8 mouse cellular contexts compared by ENCODE assay signal in genomic region chr11:97021121-97021765, GRCm38 (mm10). TPM values are rescaled to one million over a fixed set of nuclear protein-coding genes. Genes with fewer than 3 reads are reported as not detected.
A peak's percentile ranks its signal among the peaks of the same experiment; 100 is the strongest.
DNase-seq lines count a peak whose midpoint lies in the region; ATAC-seq and TF ChIP-seq lines count a peak whose summit lies in the region.

No protein-coding gene starts in this region.

- peaks cover 29% of the 10 kb centered on the region for H3K4me1 ChIP-seq in heart, embryonic 11.5 days (ENCODE audit: control insufficient read depth, insufficient read depth, low read length)
- H3K4me1 ChIP-seq in CH12.LX (ENCODE audit: control insufficient read depth in 1 of 2, insufficient read depth in 2 of 2), result peaks cover 10 to 57% of the 10 kb centered on the region in 2 experiments
- peaks cover 30% of the 10 kb centered on the region for H3K4me1 ChIP-seq in forebrain, embryonic 15.5 days
- H3K4me1 ChIP-seq in liver, postnatal 0 days (ENCODE audit: insufficient read depth), result peaks cover 20% of the 10 kb centered on the region

- H3K36me3 ChIP-seq in heart, embryonic 11.5 days (ENCODE audit: control insufficient read depth, insufficient read depth, low read length), result no peaks in the 10 kb centered on the region
- peaks cover 10 to 31% of the 10 kb centered on the region in 2 experiments for H3K36me3 ChIP-seq in CH12.LX (replicated peaks in 1 of 2; ENCODE audit: control insufficient read depth in 1 of 2, insufficient read depth in 1 of 2, low read length in 1 of 2)
- no peaks in the 10 kb centered on the region for H3K36me3 ChIP-seq in forebrain, embryonic 15.5 days
- no peaks in the 10 kb centered on the region for H3K36me3 ChIP-seq in liver, postnatal 0 days (replicated peaks; ENCODE audit: insufficient read depth, low read length)

- H3K9ac ChIP-seq in heart, embryonic 11.5 days (ENCODE audit: low read depth, low read length), result no peak overlapping the region
- peak overlapping the region; percentile 65 for H3K9ac ChIP-seq in CH12.LX (ENCODE audit: insufficient read depth, low read depth)
- no peak overlapping the region for H3K9ac ChIP-seq in forebrain, embryonic 15.5 days (replicated peaks)
- H3K9ac ChIP-seq in liver, postnatal 0 days (replicated peaks), result no peak overlapping the region

- peak overlapping the region; percentile 48 for H3K4me3 ChIP-seq in heart, embryonic 11.5 days (ENCODE audit: low read depth, low read length)
- H3K4me3 ChIP-seq in CH12.LX (replicated peaks in 1 of 3; ENCODE audit: low read depth in 2 of 3, low read length in 2 of 3, poor library complexity in 1 of 3), result peak overlapping the region; percentile 63 to 99 (median 64)
- peak overlapping the region; percentile 49 for H3K4me3 ChIP-seq in forebrain, embryonic 15.5 days
- peak overlapping the region; percentile 56 for H3K4me3 ChIP-seq in liver, postnatal 0 days (ENCODE audit: low read depth, low read length)

- peaks cover 52% of the 10 kb centered on the region for H3K79me2 ChIP-seq in CH12.LX (replicated peaks; ENCODE audit: control insufficient read depth, extremely low read depth, insufficient read depth, poor library complexity, severe bottlenecking)

- no peak for TF ChIP-seq RAD21 in CH12.LX (IDR thresholded peaks at IDR 0.05; ENCODE audit: low read depth, low read length)

- peaks cover 89% of the 10 kb centered on the region for H3K27me3 ChIP-seq in heart, embryonic 11.5 days (ENCODE audit: control insufficient read depth, insufficient read depth, low read length)
- H3K27me3 ChIP-seq in CH12.LX (replicated peaks), result peaks cover 28% of the 10 kb centered on the region
- peaks cover 88% of the 10 kb centered on the region for H3K27me3 ChIP-seq in forebrain, embryonic 15.5 days
- peaks cover 85% of the 10 kb centered on the region for H3K27me3 ChIP-seq in liver, postnatal 0 days (ENCODE audit: insufficient read depth, low read length)

- no peak for ATAC-seq in heart, embryonic 11.5 days (replicated peaks; ENCODE audit: insufficient number of reproducible peaks, low FRiP score, low TSS enrichment)
- ATAC-seq in forebrain, embryonic 15.5 days (replicated peaks), result 0 out of 2 replicates have a peak, but pooled peaks have one; percentile 9
- 0 out of 2 replicates have a peak, but pooled peaks have one; percentile 6 for ATAC-seq in liver, postnatal 0 days

- no peak for TF ChIP-seq POLR2A in CH12.LX (IDR thresholded peaks at IDR 0.05; ENCODE audit: low read depth, low read length)

- 3% methylated on average over 26 of the region's 27 CpGs for WGBS in heart, embryonic 11.5 days (ENCODE audit: insufficient replicate concordance)
- 1% methylated on average over 27 of the region's 27 CpGs for WGBS in forebrain, embryonic 15.5 days
- WGBS in liver, postnatal 0 days (ENCODE audit: insufficient replicate concordance), result 3% methylated on average over 27 of the region's 27 CpGs

- no peak for TF ChIP-seq CTCF in CH12.LX (conservative IDR thresholded peaks at IDR 0.05 in 1 of 2, IDR thresholded peaks at IDR 0.05 in 1 of 2; ENCODE audit: low read depth in 2 of 2, low read length in 2 of 2)
- no peak for TF ChIP-seq CTCF in liver, postnatal 0 days (IDR thresholded peaks at IDR 0.05; ENCODE audit: low read depth)

- in situ Hi-C loops in CH12.LX (cut with MboI; ENCODE audit: low pct_ligation_motif_present, low pct_unique_long_range_greater_than_20kb, low sequenced_read_pairs), result loop anchor here (5.0 kb wide), 2 partner anchors 34 to 104 kb away; partner anchors contain the start of gene Cdk5rap3

- TF ChIP-seq EP300 in CH12.LX (IDR thresholded peaks at IDR 0.05; ENCODE audit: low read length), result no peak
- TF ChIP-seq EP300 in liver, postnatal 0 days (IDR thresholded peaks at IDR 0.05; ENCODE audit: low read depth), result no peak

- dilution Hi-C loops in CH12.LX (cut with MboI; ENCODE audit: extremely low pct_ligation_motif_present, extremely low pct_unique_long_range_greater_than_20kb, low sequenced_read_pairs), result no loop called here

- H3K9me3 ChIP-seq in heart, embryonic 11.5 days (replicated peaks; ENCODE audit: control insufficient read depth, low read length), result no peaks in the 10 kb centered on the region
- no peaks in the 10 kb centered on the region for H3K9me3 ChIP-seq in CH12.LX (replicated peaks; ENCODE audit: low read length)
- no peaks in the 10 kb centered on the region for H3K9me3 ChIP-seq in forebrain, embryonic 15.5 days
- no peaks in the 10 kb centered on the region for H3K9me3 ChIP-seq in liver, postnatal 0 days (ENCODE audit: low read length)

- DNase-seq in heart, adult 9 months (ENCODE audit: low spot score in 2 of 2), result no peak
- DNase-seq in CH12.LX (ENCODE audit: extremely low read depth), result no peak
- DNase-seq in liver, postnatal 0 days, result no peak
- no peak for DNase-seq in Muller cell, postnatal 12 days (ENCODE audit: inconsistent ontology term)
- no peak for DNase-seq in cerebellum, postnatal 4 days (ENCODE audit: low spot score in 2 of 2)
- DNase-seq in adrenal gland, adult (ENCODE audit: inconsistent age in 2 of 2, low spot score in 1 of 2), result no peak

- peak overlapping the region; percentile 89 for H3K4me2 ChIP-seq in heart, embryonic 11.5 days
- H3K4me2 ChIP-seq in CH12.LX (ENCODE audit: insufficient read depth, low read depth, poor library complexity, severe bottlenecking), result peak overlapping the region; percentile 70
- H3K4me2 ChIP-seq in forebrain, embryonic 15.5 days (replicated peaks), result peak overlapping the region; percentile 73
- H3K4me2 ChIP-seq in liver, postnatal 0 days (ENCODE audit: low read depth, low read length), result peak overlapping the region; percentile 88

- no peak overlapping the region for H3K27ac ChIP-seq in heart, embryonic 11.5 days (ENCODE audit: low read depth, low read length)
- H3K27ac ChIP-seq in CH12.LX (ENCODE audit: insufficient read depth, low read depth), result peak overlapping the region; percentile 83
- no peak overlapping the region for H3K27ac ChIP-seq in forebrain, embryonic 15.5 days (replicated peaks)
- H3K27ac ChIP-seq in liver, postnatal 0 days (ENCODE audit: low read depth), result no peak overlapping the region

TF ChIP-seq in CH12.LX, 34 proteins besides CTCF, POLR2A, EP300 and RAD21 (continues in another document):
- no peak for TF ChIP-seq JUN (IDR thresholded peaks at IDR 0.05; ENCODE audit: insufficient read depth, low read depth, low read length)
- TF ChIP-seq GABPA (IDR thresholded peaks at IDR 0.05; ENCODE audit: insufficient replicate concordance, low read depth, low read length), result no peak
- no peak for TF ChIP-seq USF1 (IDR thresholded peaks at IDR 0.05; ENCODE audit: low read depth, low read length)
- TF ChIP-seq SIN3A (IDR thresholded peaks at IDR 0.05; ENCODE audit: low read length), result peak; percentile 20; the same call in 1 of the 2 replicates
- TF ChIP-seq CHD2 (IDR thresholded peaks at IDR 0.05; ENCODE audit: low read length), result no peak
- no peak for TF ChIP-seq ZC3H11A (IDR thresholded peaks at IDR 0.05; ENCODE audit: low read depth, low read length)
- TF ChIP-seq MXI1 (IDR thresholded peaks at IDR 0.05; ENCODE audit: low read depth, low read length), result peak; percentile 56; the same call in 1 of the 2 replicates
- TF ChIP-seq MAX (IDR thresholded peaks at IDR 0.05; ENCODE audit: low read length), result 0 out of 2 replicates have a peak, but pooled peaks have one; percentile 35
- TF ChIP-seq MAZ (IDR thresholded peaks at IDR 0.05; ENCODE audit: low read depth, low read length), result 0 out of 2 replicates have a peak, but pooled peaks have one; percentile 47
- no peak for TF ChIP-seq ZNF384 (IDR thresholded peaks at IDR 0.05; ENCODE audit: low read depth, low read length)
- no peak for TF ChIP-seq IRF4 (IDR thresholded peaks at IDR 0.05; ENCODE audit: low read depth, low read length)

RNA-seq across cellular contexts. Expression of gene Sp6, which starts 8.0 kb away (rescaled TPM):
- polyA plus RNA-seq in heart, embryonic 11.5 days (2014; fragmentation: Nextera tagmentation; extraction: Ambion mirVana), result 0.07 and 0.11 TPM in 2 replicates
- total RNA-seq in CH12.LX (2012; rRNA removed) (44.3 and 65.5 TPM in 2 replicates), CH12.LX (2014; rRNA removed) (15.8 and 18.4 TPM in 2 replicates)
- polyA plus RNA-seq in CH12.LX (2012; ENCODE audit: insufficient read length, low read depth), result 10.0 and 10.1 TPM in 2 replicates
- 0.10 and 0.43 TPM in 2 replicates for polyA plus RNA-seq in forebrain, embryonic 15.5 days (2015; fragmentation: Nextera tagmentation; extraction: Ambion mirVana)
- polyA plus RNA-seq in liver, postnatal 0 days (2015; fragmentation: Nextera tagmentation; extraction: Ambion mirVana), result 0.06 and 0.07 TPM in 2 replicates

RNA-seq across cellular contexts. Expression of gene Scrn2, which starts 8.5 kb away (rescaled TPM):
- polyA plus RNA-seq in heart, embryonic 11.5 days (2014; fragmentation: Nextera tagmentation; extraction: Ambion mirVana), result 13.9 and 16.6 TPM in 2 replicates
- total RNA-seq in CH12.LX (2012; rRNA removed), result 55.8 and 63.9 TPM in 2 replicates
- 34.5 and 37.5 TPM in 2 replicates for total RNA-seq in CH12.LX (2014; rRNA removed)
- polyA plus RNA-seq in CH12.LX (2012; ENCODE audit: insufficient read length, low read depth), result 35.2 and 41.1 TPM in 2 replicates
- 16.0 and 17.2 TPM in 2 replicates for polyA plus RNA-seq in forebrain, embryonic 15.5 days (2015; fragmentation: Nextera tagmentation; extraction: Ambion mirVana)
- 20.6 and 21.2 TPM in 2 replicates for polyA plus RNA-seq in liver, postnatal 0 days (2015; fragmentation: Nextera tagmentation; extraction: Ambion mirVana)

RNA-seq across cellular contexts. Expression of gene Lrrc46, which starts 20.0 kb away (rescaled TPM):
- 0.59 and 0.93 TPM in 2 replicates for polyA plus RNA-seq in heart, embryonic 11.5 days (2014; fragmentation: Nextera tagmentation; extraction: Ambion mirVana)
- total RNA-seq in CH12.LX (2012; rRNA removed), result 0.38 and 0.46 TPM in 2 replicates
- total RNA-seq in CH12.LX (2014; rRNA removed), result 0.23 TPM in 1 of 2 replicates, not detected in the other
- polyA plus RNA-seq in CH12.LX (2012; ENCODE audit: insufficient read length, low read depth), result 0.91 and 1.0 TPM in 2 replicates
- 2.9 and 4.6 TPM in 2 replicates for polyA plus RNA-seq in forebrain, embryonic 15.5 days (2015; fragmentation: Nextera tagmentation; extraction: Ambion mirVana)
- polyA plus RNA-seq in liver, postnatal 0 days (2015; fragmentation: Nextera tagmentation; extraction: Ambion mirVana), result 0.65 and 0.73 TPM in 2 replicates

RNA-seq across cellular contexts. Expression of gene Mrpl10, which starts 20.1 kb away (rescaled TPM):
- polyA plus RNA-seq in heart, embryonic 11.5 days (2014; fragmentation: Nextera tagmentation; extraction: Ambion mirVana), result 83.9 and 87.2 TPM in 2 replicates
- total RNA-seq in CH12.LX (2012; rRNA removed) (111 and 119 TPM in 2 replicates), CH12.LX (2014; rRNA removed) (93.2 and 104 TPM in 2 replicates)
- 110 and 132 TPM in 2 replicates for polyA plus RNA-seq in CH12.LX (2012; ENCODE audit: insufficient read length, low read depth)
- polyA plus RNA-seq in forebrain, embryonic 15.5 days (2015; fragmentation: Nextera tagmentation; extraction: Ambion mirVana), result 57.0 and 58.4 TPM in 2 replicates
- polyA plus RNA-seq in liver, postnatal 0 days (2015; fragmentation: Nextera tagmentation; extraction: Ambion mirVana), result 34.1 and 34.5 TPM in 2 replicates

RNA-seq across cellular contexts. Expression of gene Osbpl7, which starts 29.2 kb away (rescaled TPM):
- polyA plus RNA-seq in heart, embryonic 11.5 days (2014; fragmentation: Nextera tagmentation; extraction: Ambion mirVana), result 3.9 and 4.1 TPM in 2 replicates
- total RNA-seq in CH12.LX (2012; rRNA removed) (14.2 and 17.6 TPM in 2 replicates), CH12.LX (2014; rRNA removed) (6.6 and 7.4 TPM in 2 replicates)
- 22.1 and 24.4 TPM in 2 replicates for polyA plus RNA-seq in CH12.LX (2012; ENCODE audit: insufficient read length, low read depth)
- polyA plus RNA-seq in forebrain, embryonic 15.5 days (2015; fragmentation: Nextera tagmentation; extraction: Ambion mirVana), result 10.2 and 10.5 TPM in 2 replicates
- polyA plus RNA-seq in liver, postnatal 0 days (2015; fragmentation: Nextera tagmentation; extraction: Ambion mirVana), result 1.8 and 2.4 TPM in 2 replicates
